Mouse (Mus musculus) left cerebral cortex, postnatal 10 days (tissue): ENCODE measurements around the gene Zkscan14. TPM values are rescaled to one million over a fixed set of nuclear protein-coding genes. Genes with fewer than 3 reads are reported as not detected.

Experiments
- total RNA-seq, 2 experiments: library from RNA; stranded (reverse); gene quantifications; 2 replicates each; pipeline ENCODE4 v1.2.3; 2021

Gene Zkscan14
- total RNA-seq, 2 experiments from 2014 or later, result 10.0 to 10.3 TPM

Other genes with a start within 250 kb of the Zkscan14 start
- gene Smurf1, start 236.0 kb downstream of the Zkscan14 start, total RNA-seq, result 10 to 100 TPM; 39.4 to 40.2 TPM
- gene Gm4871, start 169.1 kb downstream of the Zkscan14 start, total RNA-seq, result not detected
- not detected for gene 1700018F24Rik, start 158.9 kb downstream of the Zkscan14 start, total RNA-seq
- 100 to 1,000 TPM; 178 to 190 TPM for gene Arpc1a, start 118.0 kb downstream of the Zkscan14 start, total RNA-seq
- not detected for gene Kpna7, start 117.8 kb downstream of the Zkscan14 start, total RNA-seq
- 10 to 100 TPM; 28.3 to 30.3 TPM for gene Arpc1b, start 87.7 kb downstream of the Zkscan14 start, total RNA-seq
- 100 to 1,000 TPM; 106 to 111 TPM for gene Pdap1, start 61.6 kb downstream of the Zkscan14 start, total RNA-seq
- gene Bud31, start 61.5 kb downstream of the Zkscan14 start, total RNA-seq, result 10 to 100 TPM; 85.7 to 86.1 TPM
- gene Ptcd1, start 34.8 kb downstream of the Zkscan14 start, total RNA-seq, result 10 to 100 TPM; 14.2 to 16.1 TPM
- 10 to 100 TPM; 29.1 to 29.2 TPM for gene Cpsf4, start 34.7 kb downstream of the Zkscan14 start, total RNA-seq
- gene Atp5j2, start 9.8 kb downstream of the Zkscan14 start, total RNA-seq, result 100 to 1,000 TPM; 267 to 289 TPM
- 10 to 100 TPM; 15.0 to 15.2 TPM for gene Zkscan5, start 2.7 kb upstream of the Zkscan14 start, total RNA-seq
- gene Zfp655, start 29.8 kb upstream of the Zkscan14 start, total RNA-seq, result 10 to 100 TPM; 24.8 to 27.9 TPM
- 10 to 100 TPM; 13.9 to 17.1 TPM for gene Zscan25, start 78.6 kb upstream of the Zkscan14 start, total RNA-seq
- gene Cyp3a57, start 143.4 kb upstream of the Zkscan14 start, total RNA-seq, result under 1 TPM in 1 of 2 experiments, not detected in 1; 0.17 TPM